Mouse (Mus musculus): ENCODE measurements around the gene 5730596B20Rik.
A peak's percentile ranks its signal among the peaks of the same experiment; 100 is the strongest.

5730596B20Rik gene

DNA sequence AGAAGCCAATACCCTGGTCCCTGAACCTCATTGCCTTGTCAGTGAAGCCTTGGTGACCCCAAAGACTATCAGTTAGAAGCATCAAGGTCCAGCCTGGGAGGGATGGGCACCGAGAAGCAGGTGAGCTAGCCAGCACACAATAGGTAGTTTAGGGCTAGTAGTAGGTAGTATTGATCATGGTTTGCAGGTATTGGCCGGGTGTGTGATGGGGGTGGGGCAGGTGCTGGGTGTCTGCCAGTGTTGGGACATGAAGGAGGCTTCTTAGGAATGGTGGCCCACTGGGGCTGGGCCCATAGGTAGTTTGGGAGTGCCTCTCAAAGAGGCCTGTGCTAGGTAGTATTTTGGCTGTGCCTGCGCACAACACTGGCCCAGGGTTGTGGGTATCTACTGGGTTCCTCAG is 37.8 kb downstream of the 5730596B20Rik start:
- no peak for DNase-seq

- no peak for DNase-seq
Measured at GRCm38 (mm10) chr6:52215771-52216535, 38.7 kb downstream of the 5730596B20Rik start.

GRCm38 (mm10) chr6:52216691-52217458 is 39.6 kb downstream of the 5730596B20Rik start:
- DNase-seq = no peak

DNA sequence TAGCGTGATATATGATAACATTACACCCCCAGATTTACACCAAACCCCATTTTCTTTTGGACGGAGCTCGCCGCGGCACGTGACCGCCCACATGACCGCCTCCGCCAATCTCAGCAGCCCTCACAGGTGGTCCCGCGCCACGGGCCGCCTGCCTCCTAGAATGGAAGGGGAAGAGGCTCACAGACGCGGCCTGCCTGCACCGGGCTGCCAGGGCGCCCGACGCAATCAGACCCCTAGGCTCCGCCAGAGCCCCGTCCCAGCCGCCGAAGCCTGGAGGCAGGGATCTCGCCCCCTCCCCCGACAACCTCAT is 40.1 kb downstream of the 5730596B20Rik start:
- DNase-seq = no peak

DNA sequence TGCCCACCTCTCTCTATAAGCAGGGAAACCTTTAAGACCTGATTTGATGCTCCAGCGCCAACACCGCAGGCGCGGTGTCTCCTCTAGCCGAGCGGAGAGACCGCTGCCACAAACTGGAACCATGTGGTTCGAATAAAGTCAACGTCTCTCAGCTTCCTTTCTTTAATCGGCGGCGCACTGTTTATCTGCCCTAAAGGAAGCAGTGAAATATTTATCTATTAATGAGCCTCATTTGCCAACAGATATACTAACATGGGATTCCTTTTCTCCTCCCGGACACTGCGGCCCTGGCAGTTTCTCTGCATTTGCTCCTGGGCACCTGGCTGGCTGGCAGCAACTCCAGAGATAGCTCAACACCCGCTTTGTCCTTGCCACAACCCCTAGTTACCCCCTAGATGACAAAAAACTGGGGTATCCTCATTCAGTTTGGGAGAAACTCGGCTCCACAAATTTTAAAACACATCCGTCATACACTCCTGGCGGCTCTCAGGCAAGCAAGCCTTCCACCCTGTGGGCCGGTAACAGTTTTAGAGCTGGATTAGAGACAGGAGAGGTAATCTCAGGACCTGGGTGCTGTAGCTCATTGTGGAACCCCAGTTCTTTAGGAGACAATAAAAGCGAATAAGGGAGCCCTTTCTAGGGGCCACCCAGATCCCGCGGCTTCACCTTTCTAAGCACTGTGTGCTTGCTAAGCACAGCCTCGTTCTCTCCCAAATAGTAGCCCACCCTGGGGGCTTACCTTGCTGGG is 40.8 kb downstream of the 5730596B20Rik start:
- DNase-seq = no peak

GRCm38 (mm10) chr6:52218643-52219215 is 41.4 kb downstream of the 5730596B20Rik start:
- DNase-seq = no peak

DNA sequence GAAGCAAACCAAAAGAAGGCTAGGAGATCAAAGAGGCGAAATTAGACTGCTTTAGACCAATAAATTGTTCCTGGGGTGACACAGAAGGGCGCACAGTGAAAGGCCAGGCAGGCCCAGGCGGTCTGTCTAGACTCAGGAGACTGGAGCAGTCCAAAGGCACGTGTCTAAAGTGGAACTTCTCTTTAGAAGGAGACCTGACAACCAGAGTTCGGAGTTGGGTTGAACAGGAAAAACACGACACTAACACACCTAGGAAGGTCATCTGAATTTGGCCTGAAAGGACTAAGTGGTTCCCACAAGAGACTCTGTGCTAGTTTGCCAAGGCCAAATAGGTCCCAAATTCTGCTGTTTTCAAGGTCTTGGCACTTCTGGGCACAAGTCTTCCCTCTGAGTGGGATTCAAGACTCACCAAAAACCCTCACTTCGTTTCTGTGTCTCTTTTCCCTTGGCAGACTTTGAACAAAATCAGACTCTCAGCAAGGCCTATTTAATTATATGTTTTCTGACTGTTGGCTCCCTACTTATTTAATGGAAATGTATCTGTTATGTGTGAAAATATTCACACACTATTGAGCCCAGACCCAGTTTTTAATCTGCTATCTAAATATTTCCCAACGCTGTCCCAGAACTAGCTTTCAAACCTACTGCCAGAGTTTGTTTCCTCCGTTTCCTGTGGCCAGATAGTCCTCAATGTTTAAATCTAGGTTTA is 42.1 kb downstream of the 5730596B20Rik start:
- DNase-seq = no peak

DNA sequence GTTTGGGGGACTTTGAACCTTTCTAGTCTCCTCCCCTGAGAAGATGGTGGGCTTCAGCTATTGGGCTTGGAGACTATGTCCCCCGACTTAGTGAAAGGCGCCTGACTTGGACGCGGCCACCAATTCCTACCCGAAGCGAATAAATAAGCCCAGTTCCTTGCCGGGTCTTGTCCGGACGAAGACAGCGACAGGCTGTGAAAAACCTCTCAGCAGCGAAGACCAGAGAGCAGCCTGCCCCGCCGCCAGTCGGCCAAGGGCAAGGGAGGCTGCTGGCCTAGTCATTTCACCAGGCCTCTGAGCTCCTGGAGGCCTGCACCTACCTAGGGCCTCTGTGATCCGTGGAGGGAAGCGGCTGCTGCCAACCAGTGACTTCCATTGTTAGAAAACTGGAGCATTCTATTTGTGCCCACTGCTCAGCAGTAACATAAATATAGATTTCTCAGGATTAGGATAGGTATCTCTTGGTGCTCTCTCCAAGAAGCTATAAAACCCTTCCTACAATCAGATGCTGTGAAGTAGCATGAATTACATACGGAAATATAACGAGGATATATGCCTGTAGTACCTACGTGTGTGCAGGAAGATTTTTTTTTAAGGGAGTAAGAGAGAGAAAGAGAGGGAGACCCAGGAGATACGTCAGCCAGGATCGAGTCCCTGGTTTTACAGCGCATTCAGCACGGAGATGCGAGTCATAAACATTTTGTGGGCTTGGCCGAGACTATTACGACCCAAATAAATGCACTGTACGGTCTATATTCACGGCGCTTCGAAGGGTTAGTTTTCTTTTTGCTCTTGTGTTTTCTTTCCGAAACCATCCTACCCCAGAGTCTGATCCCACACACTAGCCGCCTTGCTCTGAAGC is 42.9 kb downstream of the 5730596B20Rik start:
- no peak for DNase-seq

GRCm38 (mm10) chr6:52220865-52221310 is 43.6 kb downstream of the 5730596B20Rik start:
- no peak for DNase-seq

- peak; percentile 63 to 82 for DNase-seq
Measured at GRCm38 (mm10) chr6:52221337-52221992, 44.2 kb downstream of the 5730596B20Rik start, which contains the start of gene Hoxa7. Gene Hoxa7 (minus strand): TSS chr6:52221854.

- no peak for DNase-seq
Measured at GRCm38 (mm10) chr6:52221993-52222685, 44.8 kb downstream of the 5730596B20Rik start.

DNA sequence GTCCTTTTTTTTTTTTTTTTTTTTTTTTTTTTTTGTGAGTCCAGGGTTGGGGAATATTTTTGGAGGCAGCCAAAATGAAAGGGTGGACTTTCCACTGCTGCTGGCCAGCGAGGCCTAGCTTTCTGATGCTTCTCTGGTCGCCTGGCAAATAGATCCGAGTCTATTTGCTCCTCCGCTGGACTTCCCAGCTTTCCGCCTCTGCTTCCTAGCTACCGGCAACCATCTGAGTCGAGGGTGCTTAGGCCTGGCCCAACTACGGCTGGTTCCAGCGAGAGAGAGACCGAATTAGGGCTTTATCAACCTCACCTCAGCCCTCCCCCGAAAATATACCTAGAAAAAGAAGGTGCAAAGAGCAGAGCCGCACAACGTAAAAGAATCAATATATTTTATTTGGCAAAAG is 45.4 kb downstream of the 5730596B20Rik start:
- DNase-seq = no peak

GRCm38 (mm10) chr6:52223939-52224760 is 46.9 kb downstream of the 5730596B20Rik start:
- DNase-seq = no peak

- DNase-seq = peak in 1 of 2 experiments; percentile 3
Measured at GRCm38 (mm10) chr6:52224895-52225611, 47.8 kb downstream of the 5730596B20Rik start.

DNA sequence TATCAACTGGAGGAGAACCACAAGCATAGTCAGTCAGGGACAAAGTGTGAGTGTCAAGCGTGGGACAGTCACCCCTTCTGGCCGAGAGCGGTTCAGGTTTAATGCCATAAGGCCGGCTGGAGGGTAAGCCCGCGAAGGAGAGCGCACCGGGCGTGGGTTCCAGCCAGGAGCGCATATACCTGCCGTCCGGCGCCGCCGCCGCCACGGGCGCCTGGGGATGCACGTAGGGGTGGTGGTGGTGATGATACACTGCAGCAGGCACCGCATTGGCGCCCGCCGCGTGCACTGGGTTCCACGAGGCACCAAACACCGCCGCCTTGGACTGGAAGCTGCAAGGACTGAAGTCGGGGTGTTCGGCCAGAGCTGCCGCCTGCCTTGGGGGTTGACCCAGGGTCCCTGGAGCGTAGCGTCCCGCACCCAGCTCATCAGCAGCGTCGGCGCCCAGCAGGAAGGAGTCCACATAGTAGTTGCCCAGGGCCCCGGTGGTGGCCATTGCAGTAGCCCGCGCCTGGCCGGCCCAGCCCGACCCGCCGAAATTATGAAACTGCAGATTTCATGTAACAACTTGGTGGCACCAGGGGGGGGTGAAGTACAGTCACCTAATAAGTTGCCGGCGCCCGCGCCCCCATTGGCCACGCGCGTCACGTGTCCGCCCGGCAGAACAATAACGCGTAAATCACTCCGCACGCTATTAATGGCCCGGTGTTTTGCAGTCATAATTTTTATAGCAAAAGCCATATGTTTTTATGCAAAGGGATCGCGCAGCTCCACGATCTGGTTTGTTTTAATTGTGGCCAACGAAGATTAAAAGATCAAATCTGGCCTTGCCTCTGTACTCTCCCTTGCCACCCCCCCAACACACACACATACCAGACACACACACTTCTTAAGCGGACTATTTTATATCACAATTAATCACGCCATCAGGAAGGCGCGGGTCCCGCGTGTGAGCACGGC is 48.6 kb downstream of the 5730596B20Rik start:
- DNase-seq = no peak

DNA sequence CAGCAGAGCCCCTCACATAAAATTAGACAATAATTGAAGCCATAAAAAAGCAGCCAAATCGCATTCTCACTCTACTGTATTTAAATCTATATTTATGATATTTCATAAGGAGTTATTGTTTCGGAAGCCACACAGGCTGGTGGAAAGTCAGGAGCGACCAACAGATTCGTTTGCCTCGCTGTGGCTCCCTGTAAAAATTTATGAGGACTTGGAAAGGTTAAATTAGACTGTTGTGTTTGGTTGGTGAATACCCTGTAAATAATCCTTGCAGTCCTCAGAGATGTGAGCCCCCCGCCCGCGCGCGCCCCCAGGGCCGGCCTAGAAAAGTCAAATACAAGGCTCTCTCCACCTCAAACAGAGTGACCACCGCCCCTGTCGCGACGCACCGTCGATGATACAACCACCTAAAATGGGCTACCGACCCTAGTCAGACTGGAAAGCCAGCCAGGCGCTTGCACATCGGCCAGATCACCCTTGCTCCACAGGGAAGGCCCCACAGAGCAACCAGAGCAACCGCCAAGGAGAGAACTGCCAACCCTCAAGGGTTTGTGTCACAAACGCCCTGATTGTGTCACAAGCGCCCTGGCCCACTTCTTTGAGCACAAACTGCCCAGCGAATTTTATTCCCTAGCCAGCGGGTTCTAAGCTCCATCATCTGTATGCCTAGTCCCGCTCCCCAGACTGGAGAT is 49.4 kb downstream of the 5730596B20Rik start:
- no peak for DNase-seq

All from spleen, adult 18-20 months (tissue).